Mouse (Mus musculus) bone marrow, adult 2 months (tissue): ENCODE data around the gene Polr2f.

Source experiments
- CTCF ChIP-seq: fragments of 200-500 bp; IDR thresholded peaks from 2 replicates; pipeline ENCODE4 v1.5.1; 2011; ENCODE audit warnings: low read length, control low read depth; ENCODE audit not compliant: control insufficient read depth, insufficient read depth
- POLR2A ChIP-seq: fragments of 200-500 bp; IDR thresholded peaks from 2 replicates; pipeline ENCODE4 v1.6.1; 2011; ENCODE audit warnings: low read depth, mild to moderate bottlenecking, control low read depth, low read length, borderline replicate concordance; ENCODE audit not compliant: control insufficient read depth

GRCm38 (mm10) chr15:79135332-79135731 lies 5.5 kb upstream of the Polr2f start:
- TF ChIP-seq POLR2A = no peak
- TF ChIP-seq CTCF = no peak
